Mouse (Mus musculus) CH12F3 (cell line): ENCODE results near the gene Gm17555.
"Not testable (repeated sequence)": the region's sequence is repeated elsewhere in the genome, so short reads cannot be mapped to it uniquely, and the experiment has no call there.

ENCODE experiments used
- in situ Hi-C: fragments of 300-500 bp; cut with MboI; formaldehyde crosslinking; loops from 2 replicates; pipeline ENCODE4 v1.14.3; 2020; ENCODE audit warnings: low sequenced_read_pairs

Gene Gm17555

DNA sequence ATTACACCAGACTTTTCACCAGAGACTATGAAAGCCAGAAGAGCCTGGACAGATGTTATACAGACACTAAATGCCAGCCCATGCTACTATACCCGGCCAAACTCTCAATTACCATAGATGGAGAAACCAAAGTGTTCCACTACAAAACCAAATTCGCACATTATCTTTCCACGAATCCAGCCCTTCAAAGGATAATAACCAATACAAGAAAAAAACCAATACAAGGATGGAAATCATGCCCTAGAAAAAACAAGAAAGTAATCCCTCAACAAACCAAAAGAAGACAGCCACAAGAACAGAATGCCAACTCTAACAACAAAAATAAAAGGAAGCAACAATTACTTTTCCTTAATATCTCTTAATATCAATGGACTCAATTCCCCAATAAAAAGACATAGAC is at the start of gene Gm17555:
TSS of gene Gm17555 (plus strand) at position 301 of the 400 bp plus-strand sequence.
- in situ Hi-C loops = not testable (repeated sequence)

- in situ Hi-C loops = no loop called here
These were observed 49.5 kb upstream of the Gm17555 start for GRCm38 (mm10) chr2:126165277-126166018.

- in situ Hi-C loops = no loop called here
These were observed 48.6 kb upstream of the Gm17555 start for GRCm38 (mm10) chr2:126166335-126166734.

DNA sequence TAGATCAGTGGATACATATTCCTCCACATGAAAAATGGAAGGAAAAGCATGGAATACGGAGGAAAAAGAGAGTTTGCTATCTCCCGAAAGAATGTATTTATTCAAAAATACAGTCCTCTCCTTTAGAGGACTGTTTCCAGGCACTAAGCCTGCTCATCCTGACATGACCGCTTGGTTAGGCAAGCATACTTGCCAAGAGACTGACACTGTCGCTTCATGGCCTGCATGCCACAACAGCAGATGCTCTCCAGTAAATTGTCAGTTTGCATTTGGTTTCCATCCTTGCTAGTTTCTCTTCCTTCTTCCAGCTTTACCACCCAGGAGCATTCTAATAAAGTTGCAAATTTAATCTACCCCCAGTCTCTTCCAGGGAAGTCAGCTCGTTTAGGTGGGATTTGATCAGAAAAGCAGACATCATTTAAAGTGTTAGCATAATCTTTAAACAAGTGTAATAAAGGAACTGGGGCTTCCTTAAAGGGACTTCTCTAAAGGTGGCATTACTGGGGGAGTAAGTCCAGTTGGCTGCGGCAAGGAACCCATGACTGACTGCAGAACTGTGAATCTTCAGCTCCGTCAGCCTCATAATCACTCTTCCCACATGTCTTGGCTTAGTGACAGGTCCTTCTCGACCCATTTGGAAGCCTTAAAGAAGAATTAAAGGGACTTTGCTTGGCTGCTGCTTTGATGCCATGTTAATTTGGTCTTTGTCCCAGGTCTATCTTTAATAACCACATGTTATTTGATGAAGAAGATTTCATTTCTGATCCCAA is 47.9 kb upstream of the Gm17555 start:
- in situ Hi-C loops = no loop called here

DNA sequence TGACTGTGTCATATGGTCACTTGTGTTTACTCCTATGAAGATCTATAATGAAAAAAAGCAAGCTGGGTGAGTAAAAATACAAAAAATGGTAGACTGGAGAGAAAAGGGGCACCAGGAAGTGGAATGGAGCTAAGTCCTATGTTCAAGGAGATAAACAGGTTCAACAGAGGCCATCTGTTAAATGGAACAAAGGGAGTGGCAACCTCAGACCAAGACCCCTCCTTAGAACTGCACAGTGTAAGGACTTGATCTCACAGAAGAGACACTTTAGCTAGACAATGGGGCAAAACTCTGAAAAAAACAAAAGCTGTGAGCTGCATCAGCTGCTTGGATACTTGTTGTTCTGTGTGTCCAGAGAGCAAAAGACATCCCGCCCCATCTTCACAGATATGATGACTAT is 43.5 kb upstream of the Gm17555 start:
- in situ Hi-C loops = no loop called here

- in situ Hi-C loops = no loop called here
These were observed 23.6 kb upstream of the Gm17555 start for GRCm38 (mm10) chr2:126191306-126191705.

DNA sequence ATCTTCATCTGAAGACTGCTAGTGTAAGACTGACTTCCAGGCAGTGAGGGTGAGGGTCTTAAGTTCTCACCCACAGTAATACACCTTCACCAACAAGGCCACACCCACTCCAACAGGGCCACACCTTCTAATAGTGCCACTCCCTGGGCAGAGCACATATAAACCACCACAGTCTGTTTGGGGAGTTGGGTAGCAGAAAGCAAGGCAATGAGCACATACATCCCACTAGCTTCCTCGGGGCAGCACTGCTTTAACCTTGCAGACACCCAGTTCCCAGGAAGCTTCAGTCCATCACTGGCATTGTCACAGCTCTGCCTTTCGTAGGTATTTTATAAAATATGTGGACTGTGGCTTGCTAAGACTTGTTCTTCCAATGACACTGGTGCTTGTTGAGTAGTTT is 22.8 kb upstream of the Gm17555 start:
- in situ Hi-C loops = no loop called here

DNA sequence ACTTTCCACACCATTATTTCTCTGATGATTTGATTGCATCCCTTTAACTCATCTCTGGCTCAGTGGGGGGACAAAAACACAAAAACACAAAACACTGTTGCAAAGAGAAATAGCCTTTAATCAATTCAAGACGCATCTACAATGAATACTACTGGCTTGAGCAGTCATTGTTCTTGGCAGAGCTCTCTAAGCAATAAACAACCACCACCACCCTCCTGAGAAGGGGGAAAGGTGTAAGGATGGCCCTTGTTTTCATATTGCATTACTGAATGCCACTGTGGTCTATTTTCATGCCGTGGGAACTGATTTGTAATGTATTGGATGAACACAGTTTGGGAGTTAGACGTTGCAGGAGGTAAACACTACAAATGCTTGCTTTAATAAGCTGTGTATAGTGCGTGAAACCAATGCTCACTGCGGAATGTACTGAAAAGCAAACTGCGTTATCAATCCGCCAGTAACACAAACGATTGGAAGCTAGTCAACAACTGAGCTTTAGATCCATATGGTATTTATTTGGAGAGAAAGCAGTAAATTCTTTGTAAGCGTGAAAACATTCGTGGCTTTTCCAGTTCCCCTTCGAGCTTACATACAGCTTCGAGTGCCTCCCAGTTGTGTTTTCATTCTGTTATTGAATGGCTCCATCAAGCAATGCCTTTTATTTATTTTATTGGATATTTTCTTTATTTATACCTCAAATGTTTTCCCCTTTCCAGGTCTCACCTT is 19.1 kb upstream of the Gm17555 start:
- in situ Hi-C loops = no loop called here

GRCm38 (mm10) chr2:126198971-126199370 is 15.9 kb upstream of the Gm17555 start:
- in situ Hi-C loops = no loop called here

DNA sequence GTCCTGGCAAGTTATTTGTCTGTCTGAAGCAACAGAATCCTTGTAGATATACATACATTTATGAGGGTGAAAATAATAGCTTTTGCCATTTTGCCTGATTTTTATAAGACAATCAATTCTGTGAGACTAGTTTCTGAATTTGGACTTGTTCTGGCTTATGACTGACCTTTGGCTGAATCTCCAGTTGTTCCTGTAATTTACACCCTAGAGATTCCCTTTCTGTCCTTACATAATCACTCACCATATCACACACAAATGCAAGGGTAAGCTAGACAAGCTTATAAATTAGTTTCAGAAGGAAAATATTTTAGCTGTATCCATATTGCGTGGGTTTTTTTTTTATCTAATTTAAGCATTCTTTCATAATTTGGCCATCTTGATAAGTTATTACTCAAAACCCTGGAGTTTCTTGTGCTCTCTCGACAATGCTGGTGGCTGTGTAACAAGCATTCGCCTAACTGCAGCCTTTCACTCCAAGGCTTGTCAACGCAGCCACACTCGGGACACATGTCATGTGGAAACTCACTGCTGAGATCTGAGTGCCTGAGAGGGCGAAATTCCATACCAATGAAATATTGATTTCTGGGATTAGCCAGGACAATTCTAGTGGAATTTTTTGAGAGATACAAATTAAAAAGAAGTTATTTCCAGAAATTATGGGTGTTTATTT is 3.8 kb upstream of the Gm17555 start:
- in situ Hi-C loops = no loop called here

- in situ Hi-C loops = no loop called here
These were observed 12.7 kb downstream of the Gm17555 start for GRCm38 (mm10) chr2:126227581-126227980.

DNA sequence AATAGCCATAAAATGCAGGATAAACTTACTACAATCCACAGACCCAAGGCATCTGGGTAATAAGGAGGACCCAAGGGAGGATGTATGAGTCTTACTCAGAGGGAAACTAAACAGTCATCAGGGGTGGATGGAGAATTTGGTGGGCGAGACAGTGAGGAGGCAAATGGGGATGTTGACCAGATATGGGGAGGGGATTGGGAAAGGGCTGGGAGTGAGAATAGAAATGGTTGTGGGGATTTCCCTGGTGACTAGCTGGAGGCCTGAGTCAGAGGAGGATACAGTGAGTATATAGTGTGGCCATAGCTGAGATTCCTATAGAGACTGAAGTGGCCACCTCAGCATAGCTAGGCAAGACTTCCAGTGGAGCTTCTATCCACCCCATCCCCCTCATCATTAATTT is 16.8 kb downstream of the Gm17555 start:
- in situ Hi-C loops = no loop called here

GRCm38 (mm10) chr2:126236905-126237304 is 22.0 kb downstream of the Gm17555 start:
- in situ Hi-C loops = no loop called here

DNA sequence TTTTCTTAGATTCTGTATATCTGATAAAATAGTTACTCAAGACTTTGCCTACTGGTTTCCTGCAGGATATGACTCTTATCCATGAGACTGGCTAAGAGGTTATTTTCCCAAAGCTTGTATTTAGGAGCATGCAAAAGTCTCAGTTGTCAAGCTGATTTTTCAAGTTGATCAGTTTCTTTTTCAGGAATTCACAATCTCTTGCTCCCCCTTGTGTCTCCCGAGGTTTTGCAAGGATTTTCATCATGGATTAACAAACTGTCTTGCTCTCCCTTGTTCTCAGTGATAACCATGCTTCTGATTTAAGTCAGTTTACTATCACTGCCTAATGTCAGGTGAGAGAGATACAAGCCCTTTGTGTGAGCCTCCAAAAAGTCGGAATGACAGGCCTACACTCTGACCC is 30.5 kb downstream of the Gm17555 start:
- in situ Hi-C loops = no loop called here

- in situ Hi-C loops = no loop called here
These were observed 33.6 kb downstream of the Gm17555 start for GRCm38 (mm10) chr2:126248536-126248935.

DNA sequence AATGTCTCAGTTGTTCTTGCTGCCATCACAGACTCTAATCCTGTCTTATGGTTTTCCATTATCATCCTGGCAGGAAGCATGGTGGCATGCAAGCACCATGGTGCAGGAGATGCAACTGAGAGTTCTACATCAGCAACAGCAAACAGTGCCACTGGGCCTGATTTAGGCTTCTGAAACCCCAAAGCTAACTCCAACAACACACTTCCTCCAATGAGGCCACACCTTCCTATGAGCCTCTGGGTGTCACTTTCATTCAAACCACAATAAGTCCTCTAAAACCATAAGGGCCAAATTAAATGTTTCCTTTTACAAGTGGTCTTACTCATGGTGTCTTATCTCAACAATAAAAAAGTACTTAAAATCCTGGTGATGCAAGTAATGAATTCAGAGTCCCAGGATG is 37.3 kb downstream of the Gm17555 start:
- in situ Hi-C loops = no loop called here
